In the genomic region with DNA sequence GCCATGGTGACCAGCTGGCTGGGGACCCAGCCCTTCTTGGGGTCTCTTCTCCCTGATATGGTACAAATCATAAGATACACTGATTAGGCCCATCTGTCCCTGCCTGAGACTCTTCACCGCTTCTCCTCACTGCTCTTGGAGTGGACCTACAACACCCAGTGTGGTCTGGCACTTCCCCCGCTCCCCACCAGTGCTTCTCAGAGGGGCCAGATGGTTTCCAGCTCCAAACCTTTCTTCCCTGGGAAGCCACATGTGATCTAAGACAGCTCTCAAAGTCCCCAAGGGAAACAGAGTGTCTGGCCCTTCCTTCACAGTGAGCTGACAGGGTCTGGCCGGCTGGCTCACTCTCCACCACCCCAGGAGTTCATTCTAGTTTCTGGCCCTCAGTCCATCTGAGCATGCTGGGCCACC, we compare ENCODE assay signal across 22 mouse cellular contexts. TPM values are rescaled to one million over a fixed set of nuclear protein-coding genes. Genes with fewer than 3 reads are reported as not detected.
DNase-seq lines count a peak whose midpoint lies in the region; ATAC-seq lines count a peak whose summit lies in the region.
"Had no signal": no experiment of that assay in that cellular context is flagged by ENCODE, and none has a peak within 500 bp of the region (broad histone marks: within the 10 kb centered on the region; RNA-seq: fewer than 3 reads in every experiment).

No protein-coding gene starts in this region.

- no peak overlapping the region for H3K4me2 ChIP-seq in hindbrain, embryonic 16.5 days (ENCODE audit: low read length)
- no peak overlapping the region for H3K4me2 ChIP-seq in neural tube, embryonic 15.5 days
- H3K4me2 ChIP-seq: heart, embryonic 11.5 days; neural tube, embryonic 12.5 days had no signal

- peak; percentile 89 for DNase-seq in left cerebral cortex, postnatal 4 days
- DNase-seq in left cerebral cortex, adult 9 months (ENCODE audit: low spot score in 2 of 2), result no peak
- DNase-seq in cerebellum, adult 9-11 months, result peak; percentile 78
- DNase-seq: adrenal gland, adult 8-10 months; embryo, embryonic 11 days; gastrocnemius, postnatal 25 days; heart, postnatal 36 days; kidney, adult 11 months; kidney, postnatal 4 days; layer of hippocampus, postnatal 36 days; lung, postnatal 10 days; thymus, adult 2 months had no signal

- no peak overlapping the region; the same call in 1 of the 2 replicates for H3K27ac ChIP-seq in hindbrain, embryonic 16.5 days (ENCODE audit: low read depth, low read length)
- H3K27ac ChIP-seq in neural tube, embryonic 15.5 days (replicated peaks), result no peak overlapping the region
- H3K27ac ChIP-seq: liver, embryonic 14.5 days; neural tube, embryonic 12.5 days had no signal

- H3K4me3 ChIP-seq in hindbrain, embryonic 16.5 days (ENCODE audit: low read length), result no peak overlapping the region
- no peak overlapping the region for H3K4me3 ChIP-seq in neural tube, embryonic 15.5 days (replicated peaks)
- H3K4me3 ChIP-seq: neural tube, embryonic 12.5 days had no signal

- no peaks in the 10 kb centered on the region for H3K9me3 ChIP-seq in hindbrain, embryonic 16.5 days (ENCODE audit: control insufficient read depth, low read length)
- no peaks in the 10 kb centered on the region for H3K9me3 ChIP-seq in neural tube, embryonic 15.5 days (replicated peaks)
- H3K9me3 ChIP-seq: neural tube, embryonic 12.5 days had no signal

- intact Hi-C loops in left cerebral cortex, postnatal 4 days (cut with DNase I), result no loop called here

- peaks cover 2% of the 10 kb centered on the region; the same call in 1 of the 2 replicates for H3K4me1 ChIP-seq in hindbrain, embryonic 16.5 days (ENCODE audit: control insufficient read depth, insufficient read depth, low read depth, low read length)
- H3K4me1 ChIP-seq in neural tube, embryonic 15.5 days, result peaks cover 5% of the 10 kb centered on the region
- H3K4me1 ChIP-seq: neural tube, embryonic 12.5 days had no signal

- no peaks in the 10 kb centered on the region for H3K36me3 ChIP-seq in hindbrain, embryonic 16.5 days (ENCODE audit: control insufficient read depth, insufficient read depth, low read length)
- H3K36me3 ChIP-seq in neural tube, embryonic 15.5 days, result no peaks in the 10 kb centered on the region
- H3K36me3 ChIP-seq: neural tube, embryonic 12.5 days had no signal

- H3K9ac ChIP-seq in hindbrain, embryonic 16.5 days (ENCODE audit: low read depth, low read length), result no peak overlapping the region
- no peak overlapping the region for H3K9ac ChIP-seq in neural tube, embryonic 15.5 days (replicated peaks)
- H3K9ac ChIP-seq: liver, embryonic 14.5 days; neural tube, embryonic 12.5 days had no signal

- ATAC-seq in cerebellum, adult (ENCODE audit: insufficient number of reproducible peaks, low FRiP score, low TSS enrichment), result peak; percentile 69
- peak; percentile 84 for ATAC-seq in hindbrain, embryonic 16.5 days
- ATAC-seq in activated CD4-positive, CD25-positive, alpha-beta regulatory T cell, adult 4 months, result no peak
- ATAC-seq in neural tube, embryonic 15.5 days (ENCODE audit: low FRiP score), result no peak
- ATAC-seq in megakaryocyte-erythroid progenitor cell, adult 5-6 weeks (replicated peaks; ENCODE audit: low FRiP score, low TSS enrichment, poor library complexity, severe bottlenecking), result no peak

- no peaks in the 10 kb centered on the region for H3K27me3 ChIP-seq in hindbrain, embryonic 16.5 days (replicated peaks; ENCODE audit: control insufficient read depth, insufficient read depth, low read length)
- H3K27me3 ChIP-seq in neural tube, embryonic 15.5 days (replicated peaks), result no peaks in the 10 kb centered on the region
- H3K27me3 ChIP-seq: neural tube, embryonic 12.5 days had no signal

- 41% methylated on average over 3 of the region's 3 CpGs for WGBS in hindbrain, embryonic 16.5 days
- WGBS in neural tube, embryonic 15.5 days, result 70% methylated on average over 3 of the region's 3 CpGs

RNA-seq across cellular contexts. Expression of gene Ankdd1a, which starts 5.1 kb away (rescaled TPM):
- total RNA-seq in left cerebral cortex, postnatal 4 days (2021), result 1 to 10 TPM; 1.3 to 2.1 TPM
- polyA plus RNA-seq in hindbrain, embryonic 16.5 days (2015; fragmentation: Nextera tagmentation; extraction: Ambion mirVana), result 1.1 and 1.2 TPM in 2 replicates
- polyA plus RNA-seq in activated CD4-positive, CD25-positive, alpha-beta regulatory T cell, adult 4 months (2017; shearing (Covaris generic)), result under 1 TPM in 1 of 2 experiments, not detected in 1; 0.37 TPM
- polyA plus RNA-seq in neural tube, embryonic 15.5 days (2015; fragmentation: Nextera tagmentation; extraction: Ambion mirVana), result 0.87 and 1.2 TPM in 2 replicates
- not detected in 2 replicates for total RNA-seq in megakaryocyte-erythroid progenitor cell, adult 5-6 weeks (2014; fragmentation: Nextera tagmentation)
- total RNA-seq in megakaryocyte-erythroid progenitor cell, adult 5-6 weeks (2017), result not detected in 2 replicates
- total RNA-seq: gastrocnemius, postnatal 25 days; heart, postnatal 36 days had no signal
- polyA plus RNA-seq: C2C12; heart, embryonic 11.5 days; limb, embryonic 11.5 days had no signal

RNA-seq across cellular contexts. Expression of gene Spg21, which starts 54.1 kb away (rescaled TPM):
- 10 to 100 TPM; 49.8 to 51.5 TPM for total RNA-seq in left cerebral cortex, postnatal 4 days (2021)
- 107 TPM in 2 replicates for polyA plus RNA-seq in hindbrain, embryonic 16.5 days (2015; fragmentation: Nextera tagmentation; extraction: Ambion mirVana)
- 10 to 100 TPM; 73.7 to 88.9 TPM for polyA plus RNA-seq in activated CD4-positive, CD25-positive, alpha-beta regulatory T cell, adult 4 months (2017; shearing (Covaris generic))
- 104 and 109 TPM in 2 replicates for polyA plus RNA-seq in neural tube, embryonic 15.5 days (2015; fragmentation: Nextera tagmentation; extraction: Ambion mirVana)
- 16.9 and 20.8 TPM in 2 replicates for total RNA-seq in megakaryocyte-erythroid progenitor cell, adult 5-6 weeks (2014; fragmentation: Nextera tagmentation)
- total RNA-seq in megakaryocyte-erythroid progenitor cell, adult 5-6 weeks (2017), result 28.4 and 29.9 TPM in 2 replicates

Comparison
In these comparisons a context has a peak if more than half of its experiments do, and no peak if none do; other contexts are left out.
1. DNase-seq: peak in left cerebral cortex, postnatal 4 days (single experiment) and cerebellum, adult 9-11 months (single experiment); none in left cerebral cortex, adult 9 months (0 of 2).
2. ATAC-seq: peak in cerebellum, adult (single experiment) and hindbrain, embryonic 16.5 days (single experiment); none in activated CD4-positive, CD25-positive, alpha-beta regulatory T cell, adult 4 months (single experiment), neural tube, embryonic 15.5 days (single experiment) and megakaryocyte-erythroid progenitor cell, adult 5-6 weeks (single experiment).